Mouse (Mus musculus): Measurements from ENCODE around the gene Sox5. TPM values are rescaled to one million over a fixed set of nuclear protein-coding genes. Genes with fewer than 3 reads are reported as not detected.

The Sox5 gene
- 1 to 10 TPM; 2.6 to 2.9 TPM for total RNA-seq (2021)
- long read RNA-seq, experiment 1 = 0 reads
- long read RNA-seq, experiment 2 = 0 reads

DNA sequence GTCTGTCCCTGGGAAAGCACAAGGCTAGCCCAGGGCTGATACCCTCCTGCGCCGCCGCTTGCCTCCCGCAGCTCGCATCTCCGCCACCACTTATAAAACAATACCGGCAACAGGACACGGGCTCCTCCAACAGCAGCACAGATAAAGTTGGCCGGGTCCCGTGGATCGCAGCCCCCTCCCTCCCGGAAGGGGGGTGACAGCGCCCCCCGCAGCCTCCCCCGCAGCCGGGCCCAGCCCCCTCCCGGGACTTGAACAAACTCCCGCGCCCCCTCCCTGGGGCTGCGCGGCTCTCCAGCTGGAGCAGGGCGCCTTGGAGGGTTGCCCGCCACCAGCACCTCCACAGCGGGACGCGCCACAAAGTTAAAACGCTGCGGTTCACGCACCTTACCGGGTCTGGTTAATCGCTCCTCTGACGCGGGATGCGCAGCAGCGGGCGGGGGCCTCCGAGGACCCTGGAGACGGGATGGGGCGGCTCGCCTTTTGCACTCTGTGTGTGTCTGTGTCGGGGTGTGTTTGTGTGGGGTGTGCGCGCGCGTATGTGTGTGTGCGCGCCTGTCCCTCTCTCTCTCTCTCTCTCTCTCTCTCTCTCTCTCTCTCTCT, at the start of gene Sox5:
TSS of gene Sox5 (minus strand) at position 547 of the 600 bp plus-strand sequence.
- DNase-seq = peak; percentile 61 to 75

DNA sequence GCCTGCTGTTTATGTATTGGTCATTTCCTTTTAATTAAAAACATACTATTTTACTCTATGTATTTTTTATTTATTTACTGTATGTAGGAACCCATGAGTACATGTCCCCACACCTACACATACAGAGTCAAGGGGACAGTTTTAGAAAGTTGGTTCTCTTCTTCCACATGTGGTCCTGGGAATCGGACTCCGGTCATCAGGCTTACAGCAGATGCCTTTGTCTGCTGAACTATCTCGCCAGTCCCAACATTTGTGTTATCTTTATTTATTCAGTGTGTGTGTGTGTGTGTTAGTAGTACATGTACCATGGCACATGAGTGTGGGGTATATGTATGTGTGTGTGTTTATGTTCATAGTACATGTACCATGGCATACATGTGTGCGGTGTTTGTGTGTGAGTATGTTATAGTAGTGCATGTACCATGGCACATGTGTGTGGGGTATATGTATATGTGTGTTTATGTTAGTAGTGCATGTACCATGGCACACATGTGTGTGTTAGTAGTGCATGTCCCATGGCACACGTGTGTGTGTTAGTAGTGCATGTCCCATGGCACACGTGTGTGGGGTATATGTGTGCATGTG, 43.3 kb upstream of the Sox5 start:
- no peak for DNase-seq

- DNase-seq = no peak
Observed at GRCm38 (mm10) chr6:144824153-144824552, 42.4 kb upstream of the Sox5 start.

- peak in 1 of 2 experiments; percentile 22 for DNase-seq
Observed at GRCm38 (mm10) chr6:144822594-144822993, 40.8 kb upstream of the Sox5 start.

DNA sequence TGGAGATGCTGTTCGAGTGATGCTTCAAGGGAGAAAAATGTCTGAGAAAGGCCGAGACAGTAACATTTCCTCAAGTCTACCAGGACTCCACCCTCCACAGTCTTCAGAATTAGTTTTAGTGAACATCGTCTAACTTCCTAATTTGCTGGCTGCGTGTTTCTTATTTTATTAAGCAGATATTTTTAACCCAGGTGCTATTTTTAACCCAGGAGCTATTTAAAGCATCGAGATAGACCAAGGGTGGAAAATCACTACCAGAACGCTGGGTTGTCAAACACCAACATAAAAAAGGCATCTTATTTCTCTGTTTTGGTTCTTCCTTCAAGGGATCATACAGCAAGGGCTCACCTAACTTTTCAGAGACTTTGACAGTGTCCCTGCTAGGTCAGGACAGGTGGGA, 39.2 kb upstream of the Sox5 start:
- DNase-seq = no peak

- peak in 1 of 2 experiments; percentile 8 for DNase-seq
Observed at GRCm38 (mm10) chr6:144818016-144818415, 36.2 kb upstream of the Sox5 start.

GRCm38 (mm10) chr6:144817329-144817932, 35.7 kb upstream of the Sox5 start:
- DNase-seq = no peak

- DNase-seq = no peak
Observed at GRCm38 (mm10) chr6:144815542-144815941, 33.8 kb upstream of the Sox5 start.

- peak; percentile 46 to 67 for DNase-seq
Observed at GRCm38 (mm10) chr6:144814931-144815364, 33.2 kb upstream of the Sox5 start.

DNA sequence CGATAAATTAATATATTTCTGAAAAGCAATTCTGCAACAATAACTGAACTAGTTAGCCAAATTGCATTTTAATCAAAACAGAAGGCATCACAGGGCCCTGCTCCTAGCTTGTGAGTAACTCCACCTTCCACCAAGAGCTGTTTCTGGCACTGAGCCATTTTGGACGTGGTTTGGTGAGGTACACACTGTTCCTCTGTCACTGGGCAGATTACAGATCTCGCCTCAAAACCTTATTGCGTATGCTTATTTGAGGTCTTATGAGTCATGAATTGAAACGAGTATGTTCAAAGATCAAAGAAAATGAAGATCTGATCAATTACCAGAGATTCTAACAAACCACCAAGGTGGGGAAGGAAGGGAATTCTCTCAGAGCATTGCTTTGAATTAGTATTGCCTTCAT, 22.5 kb upstream of the Sox5 start:
- no peak for DNase-seq

DNA sequence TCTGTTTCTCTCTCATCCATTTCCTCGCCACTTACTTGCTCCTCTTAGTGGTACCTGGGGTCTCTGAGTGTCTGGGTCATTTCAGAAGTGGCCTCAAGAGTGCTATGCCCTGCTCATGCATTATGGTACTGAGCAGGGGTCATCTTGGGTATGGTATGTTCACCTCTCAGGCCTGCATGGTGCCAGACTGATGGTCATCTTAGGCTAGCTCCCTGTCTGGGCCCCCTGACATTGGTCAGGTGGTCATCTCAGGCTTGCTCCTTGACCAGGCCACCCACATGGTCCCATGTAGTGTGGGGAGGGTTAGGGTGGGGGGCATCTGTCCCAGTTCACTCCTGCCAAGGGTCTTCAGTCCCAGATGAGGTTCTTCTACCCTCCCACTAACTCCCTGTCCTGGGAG, 21.3 kb upstream of the Sox5 start:
- no peak for DNase-seq

GRCm38 (mm10) chr6:144794356-144794755, 12.6 kb upstream of the Sox5 start:
- no peak for DNase-seq

- no peak for DNase-seq
Observed at GRCm38 (mm10) chr6:144792871-144793270, 11.1 kb upstream of the Sox5 start.

DNA sequence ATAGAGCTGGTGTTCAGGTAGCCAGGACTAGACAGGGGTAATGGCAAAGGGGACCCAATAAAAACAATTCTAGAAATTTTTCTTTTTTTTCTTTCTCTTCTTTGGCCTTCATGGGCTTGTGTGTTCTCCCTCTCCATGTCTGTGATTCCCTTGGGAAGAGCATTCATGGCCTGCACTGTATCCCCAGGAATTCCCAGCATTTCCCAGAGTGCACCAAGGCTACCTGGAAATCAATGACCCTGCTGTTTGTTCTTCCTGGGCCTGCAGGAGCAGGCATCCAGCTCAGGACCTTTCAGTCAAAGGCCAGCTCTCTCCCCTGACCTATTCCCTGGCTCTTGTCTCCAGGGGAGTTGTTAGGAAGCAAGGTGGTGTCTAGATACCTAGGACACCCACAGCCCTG, 1.5 kb upstream of the Sox5 start:
- no peak for DNase-seq

DNA sequence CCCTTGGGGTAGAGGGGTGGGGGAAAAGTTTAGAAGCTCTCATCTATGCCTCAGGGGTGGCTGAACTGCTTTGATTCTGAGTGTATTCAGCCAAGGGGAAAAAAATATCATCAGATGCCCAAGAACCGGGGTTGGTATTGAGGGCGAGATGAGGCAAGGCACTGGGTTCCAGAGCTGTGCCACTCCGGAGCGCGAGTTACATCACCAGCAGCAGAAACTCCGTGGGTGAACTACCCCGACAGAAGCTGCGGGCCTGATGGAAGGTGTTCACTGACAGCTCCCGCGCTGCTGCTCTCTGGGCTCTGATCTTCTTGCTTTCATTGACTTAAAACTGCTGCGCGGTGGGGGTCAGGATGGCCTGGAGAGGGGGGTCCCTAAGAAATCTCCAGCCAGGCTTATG, 1.1 kb upstream of the Sox5 start:
- DNase-seq = no peak

- DNase-seq = peak; percentile 22 to 49
Observed at GRCm38 (mm10) chr6:144782031-144782857, 467 bp upstream of the Sox5 start.

DNA sequence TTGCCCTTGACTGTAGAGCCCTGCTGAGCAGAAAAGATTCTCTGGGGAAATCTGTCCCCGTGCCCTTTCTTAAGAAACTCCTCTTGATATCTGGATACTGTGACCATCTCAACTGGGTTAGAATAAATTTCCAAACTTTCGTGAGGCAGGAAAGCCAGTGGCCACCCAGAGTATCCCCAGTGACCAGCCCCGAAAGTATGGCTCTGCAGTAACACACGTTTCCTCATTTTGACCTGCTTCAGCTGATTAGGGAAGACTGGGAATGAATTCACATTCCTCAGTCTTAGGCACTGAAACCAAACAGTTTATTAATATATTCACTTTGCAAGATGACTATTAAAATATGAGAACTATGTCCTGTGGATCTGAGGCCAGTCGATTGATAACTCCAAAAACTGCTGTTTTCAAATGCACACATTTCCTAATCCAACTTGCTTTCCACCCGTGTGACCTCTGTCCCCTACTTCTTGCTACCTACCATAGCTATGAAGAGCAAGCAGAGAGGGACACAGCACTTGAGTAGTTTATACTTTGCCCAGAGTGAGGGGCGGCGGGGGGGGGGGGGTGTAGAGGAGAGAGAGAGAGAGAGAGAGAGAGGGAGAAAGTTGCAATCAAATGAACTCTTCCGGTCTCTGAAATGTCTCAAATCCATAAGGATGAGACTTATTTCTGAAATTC, 1.0 kb downstream of the Sox5 start:
- peak in 1 of 2 experiments; percentile 43 for DNase-seq

DNA sequence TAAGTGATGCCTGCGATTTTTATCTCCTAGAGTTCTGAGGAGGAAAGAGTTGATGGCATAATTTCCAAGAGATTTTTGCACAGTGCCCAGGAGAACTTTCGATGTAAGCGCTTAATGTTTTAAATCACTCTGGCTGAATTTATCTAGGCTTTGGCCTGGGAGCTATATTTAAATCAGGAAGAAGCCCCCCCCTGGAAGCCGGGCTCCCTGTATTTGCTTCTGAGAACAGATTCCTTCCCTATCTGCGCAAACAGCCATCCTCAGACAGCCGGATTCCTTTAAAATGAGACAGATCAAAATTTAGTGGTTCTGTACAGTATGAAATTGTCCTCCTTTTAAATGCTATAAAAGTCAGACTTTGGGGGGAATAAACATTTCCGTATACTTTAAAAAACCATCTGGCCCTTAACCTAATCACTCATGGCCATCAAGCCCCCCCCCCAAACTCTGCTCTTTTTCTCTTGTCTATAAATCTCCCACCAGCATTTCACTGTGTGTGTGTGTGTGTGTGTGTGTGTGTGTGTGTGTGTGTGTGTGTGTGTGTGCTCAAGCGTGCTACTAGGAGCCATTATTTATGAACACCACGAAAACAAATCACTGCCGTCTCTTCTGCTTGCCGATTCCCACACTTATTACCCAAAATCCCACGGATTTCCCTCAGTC, 1.7 kb downstream of the Sox5 start:
- DNase-seq = peak in 1 of 2 experiments; percentile 15

- no peak for DNase-seq
Observed at GRCm38 (mm10) chr6:144777356-144778035, 4.3 kb downstream of the Sox5 start.

DNA sequence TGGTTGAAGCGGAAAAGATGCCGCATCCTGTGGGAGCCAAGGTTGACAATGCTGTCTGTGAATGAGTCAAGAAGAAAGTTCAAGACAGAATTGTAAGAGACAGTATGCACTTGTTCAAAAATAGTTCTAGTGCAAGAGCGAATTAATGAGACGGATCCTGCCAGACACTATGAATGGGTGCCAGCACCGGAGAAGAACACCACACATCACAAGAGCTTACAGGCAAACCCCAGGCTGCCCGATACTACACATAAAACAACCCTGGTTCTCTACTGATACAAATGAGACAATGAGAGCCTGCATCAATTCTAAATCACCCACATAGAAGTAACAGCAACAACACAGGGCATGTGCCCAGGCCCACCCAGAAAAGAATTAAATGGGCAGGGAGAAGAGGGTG, 8.0 kb downstream of the Sox5 start:
- no peak for DNase-seq

DNA sequence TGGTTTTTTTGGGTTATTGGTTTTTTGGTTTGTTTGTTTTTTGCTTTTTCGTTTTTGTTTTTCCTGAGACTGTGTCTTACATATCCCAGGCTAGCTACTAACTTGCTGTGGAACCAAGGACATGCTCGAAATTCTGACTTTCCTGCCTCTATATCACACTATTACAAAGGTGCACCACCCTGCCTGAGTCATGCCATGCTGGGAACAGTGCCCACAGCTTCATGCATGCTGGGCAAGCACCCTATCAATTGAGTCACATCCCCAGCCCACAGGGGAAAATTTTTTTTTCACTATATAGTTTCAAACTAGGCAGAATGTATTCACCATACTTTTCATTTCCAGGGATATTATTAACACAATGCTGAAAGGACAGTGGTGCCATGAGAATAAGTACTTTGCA, 8.8 kb downstream of the Sox5 start:
- DNase-seq = no peak
